Mouse (Mus musculus) layer of hippocampus, adult 18-20 months (tissue): Measurements from ENCODE around the gene Tchhl1. TPM values are rescaled to one million over a fixed set of nuclear protein-coding genes. Genes with fewer than 3 reads are reported as not detected.

Experiments
- DNase-seq, 2 experiments: peaks; one replicate each; pipeline ENCODE4 v3.0.0; 2022; ENCODE audit warnings: low spot score in 2 of 2
- microRNA-seq, 2 experiments: library from miRNA; unstranded; fragments of <30 nt; microRNA quantifications; one replicate each; pipeline ENCODE4 v1.2.0; 2021
- total RNA-seq, 2 experiments: library from RNA; stranded (reverse); gene quantifications; 2 replicates each; pipeline ENCODE4 v1.2.3; 2021

The Tchhl1 gene
- total RNA-seq, 2 experiments from 2014 or later, result not detected

DNA sequence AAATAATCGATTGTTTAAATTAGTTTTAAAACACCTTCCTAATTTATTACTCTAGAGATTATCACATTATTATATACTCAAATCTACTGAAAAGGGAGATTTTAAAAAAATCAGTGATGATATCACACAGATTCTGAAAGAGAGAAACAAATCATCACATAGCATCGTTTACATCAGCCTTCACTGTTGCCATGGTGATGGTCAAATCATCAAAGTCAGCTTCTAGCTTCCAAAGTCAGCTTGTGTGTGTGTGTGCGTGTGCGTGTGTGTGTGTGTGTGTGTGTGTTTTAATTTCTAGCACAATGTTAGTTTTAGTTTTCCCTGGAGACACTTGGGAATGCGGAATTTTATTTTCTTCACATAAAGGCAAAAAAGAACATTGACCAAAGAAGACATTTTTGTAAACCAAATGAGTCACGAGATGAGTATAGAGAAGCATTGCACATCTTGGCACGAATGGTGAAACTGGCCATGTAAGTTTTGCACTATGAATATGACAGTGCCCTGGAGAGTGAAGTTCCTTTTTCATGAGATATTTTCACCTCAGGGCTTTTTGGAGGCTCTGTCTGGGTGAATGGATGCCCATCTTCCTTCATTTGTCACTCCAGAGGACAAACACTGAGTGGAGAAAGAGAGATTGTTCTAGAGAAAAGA, 36.1 kb downstream of the Tchhl1 start:
- DNase-seq, result no peak

DNA sequence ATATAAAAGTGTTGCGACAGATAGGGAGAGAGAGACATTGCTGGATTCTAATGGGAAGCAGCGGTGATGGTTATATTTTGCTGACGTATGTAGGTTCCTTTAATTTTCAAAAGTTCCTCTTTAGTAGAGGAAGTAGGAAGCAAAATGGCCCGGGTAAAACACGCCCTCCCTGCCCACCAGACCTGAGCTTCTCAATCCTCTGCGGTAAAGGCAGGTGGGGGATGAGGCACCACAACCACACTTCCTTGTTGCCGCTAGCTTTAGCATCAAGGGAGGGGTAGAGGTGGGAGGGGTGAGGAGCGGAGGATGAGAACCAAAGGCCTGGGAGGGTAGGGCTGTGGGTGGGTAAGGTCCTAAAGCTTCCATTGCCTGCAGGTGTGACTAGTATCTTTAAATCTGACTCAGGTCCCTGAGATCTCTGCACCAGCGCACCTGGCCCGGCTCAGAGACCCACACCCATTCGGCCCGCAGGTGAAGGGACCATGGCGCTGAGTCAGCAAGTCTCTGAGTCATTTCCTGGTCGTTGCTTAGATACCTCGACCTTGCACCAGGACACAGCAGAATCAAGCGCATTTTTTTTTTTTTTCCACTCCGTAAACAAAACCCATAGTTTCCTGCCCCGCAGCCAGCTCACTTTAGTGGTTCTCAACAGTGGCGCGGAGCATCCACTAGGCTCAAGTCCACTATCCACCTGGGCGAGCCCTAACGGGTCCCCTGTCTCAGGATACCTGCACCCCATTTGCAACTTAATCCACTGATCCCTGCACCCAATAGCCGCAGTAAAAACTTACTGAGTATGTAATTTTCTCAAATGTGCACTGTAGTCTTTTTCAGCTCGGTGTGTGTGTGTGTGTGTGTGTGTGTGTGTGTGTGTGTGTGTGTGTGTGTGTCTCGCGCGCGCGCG, 37.7 kb downstream of the Tchhl1 start:
- no peak for DNase-seq

DNA sequence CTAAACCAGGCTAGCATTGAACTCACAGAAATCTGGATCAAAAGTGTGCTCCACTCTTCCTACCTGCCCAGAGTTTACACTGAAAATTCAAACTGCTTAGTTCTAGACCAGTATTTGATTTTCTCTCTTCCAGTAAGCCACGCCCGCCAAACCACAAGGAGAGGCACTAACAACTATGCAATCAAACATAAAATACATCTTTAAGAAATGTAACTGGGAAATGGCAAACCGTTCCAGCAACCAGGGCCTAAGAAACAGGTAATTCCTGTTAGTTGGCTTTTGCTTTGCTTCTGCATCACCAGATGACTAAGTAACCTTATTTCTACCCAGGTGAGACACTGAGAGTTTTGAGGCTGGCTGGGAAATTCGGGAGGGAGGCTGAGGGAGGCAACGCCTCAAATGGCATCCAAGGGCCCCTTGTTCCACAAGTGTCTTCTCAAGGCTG, 38.3 kb downstream of the Tchhl1 start:
- no peak for DNase-seq

DNA sequence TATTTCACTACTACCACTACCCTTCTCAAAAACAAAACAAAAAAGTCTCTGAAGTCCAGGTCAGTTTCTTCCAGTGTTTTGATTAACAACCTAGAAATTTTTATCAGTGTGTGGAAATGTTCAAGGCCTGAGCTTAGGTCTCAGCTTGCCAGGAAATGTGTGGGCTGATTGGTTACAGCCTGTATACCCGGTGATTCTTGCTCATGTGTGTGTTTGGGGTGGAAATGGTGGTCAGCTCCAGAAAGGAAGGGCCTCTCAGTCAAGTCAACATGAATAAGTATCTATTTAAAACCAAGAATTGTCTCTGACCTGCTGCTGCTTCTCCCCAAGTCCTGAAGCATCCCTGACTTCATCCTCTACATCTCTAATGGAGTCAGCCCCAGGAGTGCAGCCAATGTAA, 40.7 kb downstream of the Tchhl1 start:
- no peak for DNase-seq

DNA sequence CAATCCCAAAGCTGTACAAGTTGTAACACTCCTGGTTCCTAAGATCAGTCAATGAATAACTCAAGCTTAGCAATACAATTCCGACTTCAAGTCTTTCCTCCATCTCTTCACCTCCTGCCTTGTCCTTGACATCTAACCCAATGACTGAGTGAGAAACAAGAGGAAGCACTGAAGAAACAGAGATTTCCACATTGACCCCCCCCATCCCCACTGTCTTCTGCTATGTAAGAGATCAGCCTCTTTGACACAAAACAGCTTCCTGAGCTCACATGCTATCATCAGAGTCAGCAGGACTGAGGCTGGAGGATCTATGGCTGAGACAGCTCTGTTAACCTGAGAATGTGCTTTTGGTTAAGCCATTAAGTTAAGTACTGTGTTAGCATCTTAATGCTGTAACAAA, 42.5 kb downstream of the Tchhl1 start:
- no peak for DNase-seq

DNA sequence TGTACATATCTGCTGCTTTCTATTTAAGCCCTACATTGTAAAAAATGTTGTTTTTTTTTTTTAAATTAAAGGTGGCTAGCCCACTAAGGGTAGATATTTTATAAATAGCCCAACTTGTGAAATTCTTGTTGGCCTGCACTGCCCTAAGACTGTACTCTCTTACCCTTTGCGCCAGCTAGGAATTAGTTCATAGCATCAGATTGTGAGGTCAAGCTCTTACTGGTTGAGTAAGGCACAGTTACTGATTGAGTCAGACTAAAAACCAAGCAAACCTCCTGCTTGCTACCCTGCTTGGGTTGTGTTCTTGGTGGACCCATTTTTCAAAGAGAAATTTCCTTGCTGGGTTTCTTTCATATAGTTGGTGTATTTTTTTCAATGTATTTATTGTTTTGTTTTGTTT, 43.2 kb downstream of the Tchhl1 start:
- DNase-seq, result no peak

DNA sequence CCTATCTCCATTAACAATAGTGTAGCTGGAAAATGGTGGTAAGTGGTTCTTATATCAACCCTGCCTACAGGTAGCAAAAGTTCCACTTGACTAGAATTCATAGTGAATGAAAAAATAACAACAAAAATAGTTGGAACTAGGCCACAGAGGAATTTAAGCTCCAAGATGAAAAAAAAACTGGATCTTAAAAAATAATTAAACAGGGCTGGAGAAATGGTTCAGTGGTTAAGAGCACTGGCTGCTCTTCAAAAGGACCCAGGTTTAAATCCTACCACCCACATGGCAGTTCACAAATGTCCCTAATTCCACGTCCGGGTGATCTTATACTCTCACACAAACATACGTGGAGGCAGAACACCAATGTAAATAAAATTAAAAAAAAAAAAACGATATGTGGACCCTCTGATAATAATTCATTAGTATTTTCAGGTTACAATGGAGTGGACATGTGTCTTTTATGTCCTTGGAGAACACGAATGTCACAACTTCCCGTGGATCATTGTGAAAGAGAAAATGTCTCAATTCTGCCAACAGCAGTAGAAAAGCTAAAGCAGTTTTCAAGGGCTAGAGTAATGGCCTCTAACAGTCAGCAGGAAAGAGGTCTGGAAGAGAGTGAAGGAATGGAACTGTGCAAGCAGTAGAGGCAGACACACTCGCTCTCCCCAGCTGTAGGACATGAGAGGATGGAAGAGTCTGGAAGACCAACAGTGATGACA, 44.0 kb downstream of the Tchhl1 start:
- DNase-seq, result no peak

DNA sequence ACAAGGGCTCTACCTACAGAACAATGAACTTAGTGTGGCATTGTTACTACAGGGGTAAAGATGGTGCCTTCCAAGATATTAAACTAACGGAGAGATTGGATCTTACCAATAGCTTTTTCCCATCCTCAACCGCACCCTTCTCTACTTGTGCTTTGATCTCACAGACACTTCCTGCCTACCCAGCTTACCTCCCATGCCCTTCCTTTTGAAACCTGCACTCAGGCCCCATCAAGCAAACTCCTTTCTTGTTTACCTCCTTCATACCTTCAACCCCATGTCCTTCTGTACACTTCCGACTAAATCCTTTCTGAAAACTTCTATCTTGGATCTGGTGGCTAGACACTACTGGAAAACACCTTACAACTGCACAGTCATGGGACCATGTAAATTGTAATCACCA, 46.1 kb downstream of the Tchhl1 start:
- no peak for DNase-seq

DNA sequence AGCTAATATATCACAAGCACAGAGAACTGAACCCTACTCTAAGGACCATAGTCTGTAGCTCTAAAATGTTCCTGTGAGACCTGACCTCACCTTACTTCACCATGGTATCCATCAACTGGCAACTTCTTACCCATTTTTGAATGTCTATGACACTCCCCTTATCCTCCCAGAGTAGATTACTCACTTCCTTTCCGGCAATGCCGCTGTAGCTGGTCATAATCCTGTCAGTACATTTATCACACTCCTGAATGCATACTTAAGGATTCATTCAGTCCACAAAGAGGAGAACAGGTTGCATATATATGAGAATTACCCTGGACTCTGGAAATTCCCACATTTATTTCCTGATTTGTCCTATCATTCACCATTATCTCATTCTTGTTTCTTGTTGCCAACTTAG, 48.8 kb downstream of the Tchhl1 start:
- DNase-seq, result no peak

DNA sequence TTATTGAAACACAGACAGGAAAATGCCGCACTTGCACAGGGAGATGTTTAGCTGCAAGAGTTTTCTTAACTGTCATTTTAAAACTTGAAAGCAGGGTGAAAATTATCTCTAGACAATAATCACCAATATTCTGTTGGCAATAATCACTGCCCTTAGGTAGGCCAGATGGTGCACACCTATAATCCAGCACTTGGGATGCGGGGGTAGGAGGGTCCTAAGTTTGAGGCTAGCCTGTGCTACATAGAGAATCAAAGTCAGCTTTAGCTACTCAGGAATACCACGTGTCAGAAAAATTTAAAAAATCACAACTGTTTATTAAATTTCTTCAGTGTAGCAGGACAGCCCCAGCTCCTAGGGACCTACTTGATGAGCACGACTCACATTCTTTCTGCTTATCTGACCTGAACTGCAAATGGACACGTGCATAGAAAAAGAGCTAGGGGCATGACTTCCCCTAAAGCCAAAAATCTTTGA, 51.3 kb downstream of the Tchhl1 start:
- DNase-seq, result no peak

DNA sequence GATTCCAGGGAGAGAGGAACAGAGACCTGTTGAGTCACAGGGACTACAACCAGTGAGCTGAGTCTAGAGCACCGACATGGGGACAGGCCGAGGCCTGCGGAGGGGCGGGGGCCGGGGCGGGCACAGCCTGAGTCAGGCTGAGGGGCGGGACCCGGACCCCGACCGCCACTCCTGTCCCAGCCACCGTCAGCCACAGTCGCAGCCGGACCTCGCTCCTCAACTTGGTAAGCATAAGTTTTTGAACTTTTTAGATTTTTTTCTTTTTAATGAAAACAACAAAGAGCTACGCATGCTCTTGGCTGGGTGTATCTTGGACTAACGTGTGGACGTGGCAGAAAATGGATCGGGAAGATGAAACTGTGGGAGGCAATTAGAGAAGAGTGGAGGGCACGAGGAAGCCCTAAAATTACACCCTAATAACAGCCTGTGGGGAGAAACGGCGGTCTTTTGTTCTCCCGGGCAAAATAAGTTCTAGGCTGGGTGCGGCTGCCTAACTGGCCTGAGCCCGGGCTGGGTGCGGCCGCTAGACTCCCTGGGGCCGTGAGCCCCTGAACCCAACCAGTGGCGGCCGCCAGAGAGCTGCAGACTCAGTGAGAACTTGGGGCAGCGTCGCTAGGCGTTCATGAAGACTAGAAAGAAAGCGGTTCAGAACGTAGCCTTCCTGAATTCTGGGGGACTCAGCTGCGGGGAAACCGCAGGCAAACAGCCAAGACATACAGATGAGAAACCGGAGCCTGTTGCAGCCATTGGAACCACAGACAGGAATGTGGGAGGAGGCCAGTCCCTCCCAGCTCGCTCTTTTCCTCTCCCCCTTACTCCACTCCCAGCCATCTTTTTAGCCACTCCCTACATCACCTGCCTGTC, 52.0 kb downstream of the Tchhl1 start, which contains the start of gene S100a11:
TSS of gene S100a11 (plus strand) at position 159 of the 864 bp plus-strand sequence.
- DNase-seq, result no peak

Small RNA genes within 50 kb of the gene (microRNA-seq; reads per million reads assigned to microRNA genes)
- 0 reads per million in 2 experiments for gene Gm22752

Other genes with a start within 250 kb of the Tchhl1 start
- not detected for gene Flg, start 195.2 kb upstream of the Tchhl1 start, total RNA-seq
- not detected for gene Hrnr, start 149.0 kb upstream of the Tchhl1 start, total RNA-seq
- gene Rptn, start 75.1 kb upstream of the Tchhl1 start, total RNA-seq, result not detected
- gene Tchh, start 26.4 kb upstream of the Tchhl1 start, total RNA-seq, result 1 to 10 TPM; 1.8 to 2.1 TPM
- gene S100a11, start 51.7 kb downstream of the Tchhl1 start, total RNA-seq, result 1 to 10 TPM; 7.1 to 8.3 TPM
- gene S100a10, start 86.3 kb downstream of the Tchhl1 start, total RNA-seq, result 10 to 100 TPM; 21.4 to 23.5 TPM
- gene Tdpoz2, start 183.9 kb downstream of the Tchhl1 start, total RNA-seq, result not detected
- gene Tdpoz1, start 207.6 kb downstream of the Tchhl1 start, total RNA-seq, result not detected
- gene Gm37596, start 224.3 kb downstream of the Tchhl1 start, total RNA-seq, result not detected